Mouse (Mus musculus) small intestine, adult 2 months (tissue): Measurements from ENCODE around the gene Coro2b.

Experiments used
- CTCF ChIP-seq: fragments of 200-500 bp; IDR thresholded peaks from 2 replicates; pipeline ENCODE4 v1.5.1; 2012; ENCODE audit warnings: low read depth, mild to moderate bottlenecking, control low read depth, inconsistent platforms, low read length, moderate library complexity, mixed read lengths; ENCODE audit not compliant: insufficient replicate concordance, insufficient read length; ENCODE audit errors: extremely low read depth
- POLR2A ChIP-seq: fragments of 200-500 bp; IDR thresholded peaks from 2 replicates; pipeline ENCODE4 v1.6.1; 2012; ENCODE audit warnings: low read depth, mild to moderate bottlenecking, control low read depth, inconsistent platforms, low read length, moderate library complexity

DNA sequence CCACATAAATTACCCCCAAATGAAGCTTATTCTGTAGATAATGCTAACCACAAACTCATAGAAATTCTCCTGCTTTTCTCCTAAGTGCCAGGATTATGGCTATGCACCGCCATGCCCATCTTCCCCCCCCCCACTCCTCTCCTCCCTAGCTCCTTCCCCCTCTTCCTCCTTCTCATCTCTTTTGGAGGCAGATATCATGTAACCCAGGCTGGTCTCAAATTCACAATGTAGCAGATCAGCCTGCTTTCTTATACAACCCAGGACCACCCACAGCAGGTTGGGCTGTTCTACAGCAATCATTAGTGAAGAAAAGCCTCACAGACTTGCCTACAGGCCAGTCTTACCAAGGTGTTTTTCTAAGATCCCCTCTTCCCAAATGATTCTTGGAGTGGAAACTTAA is 135.3 kb downstream of the Coro2b start:
- TF ChIP-seq POLR2A = no peak
- no peak for TF ChIP-seq CTCF
